Mouse (Mus musculus) CD4-positive helper T cell, adult 2 months (primary cell): ENCODE measurements around the gene Ccdc177.
A peak's percentile ranks its signal among the peaks of the same experiment; 100 is the strongest.
"Not testable (repeated sequence)": the region's sequence is repeated elsewhere in the genome, so short reads cannot be mapped to it uniquely, and the experiment has no call there.

Experiments used
- DNase-seq: peaks from one replicate; pipeline ENCODE4 v3.0.0-alpha.2; 2012; ENCODE audit warnings: low read depth, missing footprints, low spot score

Gene Ccdc177

DNA sequence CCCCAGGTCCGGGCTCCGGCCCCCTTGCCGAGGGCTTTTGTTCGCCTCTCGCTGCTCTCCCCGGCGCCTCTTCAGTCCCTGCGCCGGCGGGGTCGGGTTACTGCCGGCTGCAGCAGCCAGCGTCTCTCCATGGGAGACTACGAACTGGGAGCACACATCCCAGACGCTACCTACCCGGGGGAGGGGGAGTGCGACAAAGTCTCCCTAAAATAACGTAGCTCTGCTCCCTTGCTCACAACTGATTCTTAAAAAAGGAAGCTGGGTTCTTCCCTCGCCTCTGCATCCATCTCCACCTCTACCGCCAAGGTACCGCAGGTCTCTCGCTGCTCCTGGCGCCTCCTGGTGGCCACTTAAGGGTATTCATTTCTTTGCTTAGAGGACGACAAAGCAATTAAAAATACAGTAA, at the start of gene Ccdc177:
Gene Ccdc177 (minus strand): TSS at position 292 of the 406 bp plus-strand sequence.
- DNase-seq: peak; percentile 80

DNA sequence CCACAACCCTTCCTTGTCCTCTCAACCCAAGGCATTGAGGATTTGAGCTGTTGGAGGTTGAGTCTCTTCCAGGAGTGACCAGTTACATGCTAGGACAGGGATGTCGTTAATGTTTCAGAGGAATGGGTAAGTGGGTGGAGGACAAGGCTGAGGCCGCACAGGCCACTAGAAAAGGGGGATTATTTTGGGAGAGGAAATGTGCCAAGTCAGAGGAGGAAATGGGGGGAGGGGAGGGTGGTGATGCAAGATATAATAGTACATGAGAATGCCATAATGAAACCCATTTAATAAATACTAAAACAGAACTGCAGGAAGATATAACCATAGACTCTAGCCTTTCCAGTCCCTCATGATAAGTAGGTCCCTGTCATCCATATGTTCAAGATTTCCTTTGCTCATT, 49.5 kb upstream of the Ccdc177 start:
- no peak for DNase-seq

- DNase-seq: no peak
Measured at GRCm38 (mm10) chr12:80807451-80808085, 47.1 kb upstream of the Ccdc177 start.

GRCm38 (mm10) chr12:80804861-80805428, 44.5 kb upstream of the Ccdc177 start:
- DNase-seq: no peak

DNA sequence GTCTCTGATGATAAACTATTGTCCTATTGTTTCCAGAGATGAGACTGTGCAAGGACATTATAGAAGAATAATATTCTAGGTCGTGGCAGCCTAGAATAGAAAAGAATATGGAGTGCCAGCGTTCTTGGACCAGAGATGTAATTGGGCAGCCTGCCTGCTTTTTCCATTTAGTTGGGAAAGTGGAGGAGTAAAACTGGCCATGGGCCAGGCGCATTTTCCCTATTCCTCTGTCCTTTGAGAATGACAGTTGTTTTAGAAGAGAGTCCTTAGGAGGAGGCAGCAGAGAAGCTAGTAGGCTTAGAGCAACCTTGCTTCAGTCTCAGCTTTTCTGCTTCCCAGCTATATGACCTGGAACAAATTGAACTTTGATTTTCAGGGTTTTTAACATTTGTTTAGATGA, 43.4 kb upstream of the Ccdc177 start:
- no peak for DNase-seq

GRCm38 (mm10) chr12:80801443-80801842, 41.0 kb upstream of the Ccdc177 start:
- peak; percentile 35 for DNase-seq

GRCm38 (mm10) chr12:80800156-80800555, 39.7 kb upstream of the Ccdc177 start:
- DNase-seq: no peak

DNA sequence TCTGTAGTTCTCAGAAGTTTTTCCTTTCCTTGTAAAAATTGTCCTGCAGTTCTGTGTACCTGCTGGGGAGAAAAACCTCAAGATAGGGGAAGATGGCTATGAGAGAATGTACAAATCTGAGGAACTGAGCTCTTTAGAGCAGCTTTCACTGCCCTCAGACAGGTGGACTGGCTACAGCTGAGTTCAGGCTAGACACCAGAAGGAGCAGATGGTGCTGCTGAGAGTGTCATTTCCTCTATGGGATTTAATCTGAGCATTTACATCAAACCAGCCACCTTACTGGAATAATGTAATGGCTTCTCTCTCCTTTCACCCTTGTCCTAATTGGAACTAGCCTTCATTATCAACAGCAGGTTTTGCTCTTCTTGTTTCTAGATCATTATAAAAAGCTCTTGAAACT, 37.8 kb upstream of the Ccdc177 start:
- no peak for DNase-seq

- DNase-seq: peak; percentile 78
Measured at GRCm38 (mm10) chr12:80794935-80795785, 34.7 kb upstream of the Ccdc177 start.

DNA sequence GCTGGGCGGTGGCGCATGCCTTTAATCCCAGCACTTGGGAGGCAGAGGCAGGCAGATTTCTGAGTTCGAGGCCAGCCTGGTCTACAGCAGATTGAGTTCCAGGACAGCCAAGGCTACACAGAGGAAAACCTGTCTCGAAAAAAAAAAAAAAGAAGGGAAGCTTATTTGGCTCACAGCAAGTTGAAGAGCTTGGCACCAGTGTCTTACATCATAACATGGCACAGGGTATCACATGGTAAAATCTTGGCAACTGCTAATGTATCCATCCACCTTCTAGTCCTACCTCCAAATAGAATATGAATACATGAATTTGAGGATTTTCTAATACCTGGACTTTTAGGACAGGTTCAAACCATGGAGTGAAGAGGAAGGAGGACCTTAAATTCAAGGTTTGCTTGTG, 34.0 kb upstream of the Ccdc177 start:
- DNase-seq: peak; percentile 14

- DNase-seq: no peak
Measured at GRCm38 (mm10) chr12:80793535-80793934, 33.0 kb upstream of the Ccdc177 start.

- DNase-seq: peak; percentile 90
Measured at GRCm38 (mm10) chr12:80792867-80793266, 32.4 kb upstream of the Ccdc177 start.

GRCm38 (mm10) chr12:80791571-80792444, 31.3 kb upstream of the Ccdc177 start:
- peak; percentile 48 for DNase-seq

DNA sequence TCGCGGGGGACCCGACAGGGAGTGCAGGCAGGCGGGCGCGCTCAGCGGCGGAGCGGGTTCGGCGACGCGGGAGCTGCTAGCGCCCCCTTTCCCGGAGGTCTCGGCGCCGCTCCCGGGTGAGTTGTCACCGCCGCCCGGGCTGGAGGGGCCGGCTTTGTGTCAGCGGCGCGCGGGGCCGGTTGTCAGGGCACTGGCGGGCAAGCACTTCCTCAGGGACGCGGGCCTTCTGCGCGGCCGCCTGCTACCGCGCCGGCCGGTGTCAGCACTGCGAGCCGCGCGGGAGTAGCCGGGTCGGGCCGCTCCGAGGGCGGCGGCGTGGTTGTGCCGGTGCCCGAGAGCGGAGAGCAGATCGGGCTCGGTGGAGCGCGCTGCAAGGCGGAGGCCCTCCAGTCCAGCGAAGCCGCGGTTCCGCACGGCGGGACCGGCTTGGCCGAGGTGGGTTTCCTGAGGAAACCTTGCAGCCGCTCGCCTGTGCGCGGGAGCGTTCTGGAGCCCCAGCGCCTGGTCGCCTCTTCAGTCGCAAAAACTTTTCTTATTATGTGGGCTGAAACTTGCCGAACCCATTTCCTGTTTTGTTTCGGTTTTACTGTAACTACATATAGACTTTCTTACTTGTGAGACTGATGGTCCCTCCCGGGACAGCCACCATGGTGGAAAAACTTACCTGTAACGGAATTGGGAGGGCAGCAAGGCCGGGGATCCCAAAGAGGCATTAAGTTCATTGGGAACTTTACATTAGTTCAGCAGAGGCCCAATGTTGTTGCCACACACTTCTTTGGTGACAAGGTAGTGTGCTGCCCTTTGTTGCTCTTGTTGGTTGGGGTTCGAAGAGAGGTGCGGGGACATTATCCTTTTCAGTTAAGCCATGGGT, 30.4 kb upstream of the Ccdc177 start:
- peak; percentile 89 for DNase-seq

GRCm38 (mm10) chr12:80789849-80790694, 29.6 kb upstream of the Ccdc177 start, which contains the start of gene Susd6:
Susd6 (plus strand) TSS chr12:80790510.
- DNase-seq: peak; percentile 99

DNA sequence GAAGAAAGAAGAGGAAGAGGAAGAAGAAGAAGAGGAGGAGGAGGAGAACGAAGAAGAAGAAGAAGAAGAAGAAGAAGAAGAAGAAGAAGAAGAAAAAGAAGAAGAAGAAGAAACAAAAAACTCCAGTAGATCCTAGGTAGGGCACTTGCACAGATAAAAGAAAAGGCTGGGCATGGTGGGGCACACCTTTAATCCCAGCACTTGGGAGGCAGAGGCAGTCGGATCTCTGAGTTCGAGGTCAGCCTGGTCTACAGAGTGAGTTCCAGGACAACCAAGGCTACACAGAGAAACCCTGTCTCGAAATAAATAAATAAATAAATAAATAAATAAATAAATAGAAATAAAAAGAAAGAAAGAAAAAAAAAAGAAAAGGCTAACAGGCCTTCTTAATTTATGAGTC, 28.8 kb upstream of the Ccdc177 start:
- DNase-seq: not testable (repeated sequence)

DNA sequence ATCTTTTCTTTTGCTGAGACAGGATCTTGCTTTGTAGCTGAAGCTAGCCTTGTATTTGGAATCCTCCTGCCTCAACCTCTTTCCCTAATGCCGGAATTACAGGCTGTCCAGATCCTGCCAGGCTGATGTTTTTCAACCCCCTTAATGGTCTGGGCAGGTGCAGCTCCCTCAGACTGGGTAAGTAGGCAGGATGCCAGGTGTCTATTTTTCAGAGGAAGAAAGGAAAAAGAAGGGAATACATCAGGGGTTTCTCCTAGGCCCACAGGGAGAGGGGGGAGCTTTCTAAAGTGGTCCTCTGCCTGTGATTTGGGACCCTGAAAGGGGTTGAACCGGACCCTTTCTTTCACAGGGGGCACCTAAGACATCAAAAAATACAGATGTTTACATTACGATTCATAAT, 27.7 kb upstream of the Ccdc177 start:
- DNase-seq: no peak

DNA sequence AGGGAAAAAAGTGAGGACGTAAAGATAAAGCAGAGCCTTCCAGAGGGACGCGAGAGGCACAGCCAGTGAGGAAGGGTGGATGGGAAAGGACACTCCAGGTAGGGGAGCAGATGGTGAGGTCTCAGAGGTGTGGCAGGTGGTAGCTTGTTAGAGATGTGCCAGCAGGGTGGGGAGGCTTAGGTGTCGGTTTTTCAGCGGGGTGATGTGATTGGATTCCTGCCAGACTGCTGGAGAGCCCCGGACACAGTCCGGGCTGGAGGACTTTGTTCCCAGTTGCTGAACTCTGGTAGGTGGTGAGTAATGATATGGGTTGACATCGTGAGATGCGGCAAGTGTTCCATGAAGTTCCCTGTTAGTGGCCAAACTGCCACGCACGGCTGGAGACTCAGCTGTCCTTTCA, 27.1 kb upstream of the Ccdc177 start:
- DNase-seq: no peak

- DNase-seq: no peak
Measured at GRCm38 (mm10) chr12:80786591-80786990, 26.1 kb upstream of the Ccdc177 start.

- no peak for DNase-seq
Measured at GRCm38 (mm10) chr12:80785597-80785996, 25.1 kb upstream of the Ccdc177 start.
